Mouse (Mus musculus): ENCODE results near the gene Fbxo46.
"Not testable (repeated sequence)": the region's sequence is repeated elsewhere in the genome, so short reads cannot be mapped to it uniquely, and the experiment has no call there.

Gene Fbxo46

GRCm38 (mm10) chr7:19119631-19120429 lies at the start of gene Fbxo46:
Gene Fbxo46 (plus strand): TSS chr7:19119859.
- peak; percentile 91 to 92 for DNase-seq (ENCODE audit: low spot score in 2 of 2)

- DNase-seq (ENCODE audit: low spot score in 2 of 2): not testable (repeated sequence)
These were observed 48.6 kb upstream of the Fbxo46 start for GRCm38 (mm10) chr7:19071024-19071423.

- DNase-seq (ENCODE audit: low spot score in 2 of 2): peak in 1 of 2 experiments; percentile 3
These were observed 46.2 kb upstream of the Fbxo46 start for GRCm38 (mm10) chr7:19073504-19073903.

GRCm38 (mm10) chr7:19074494-19074893 lies 45.2 kb upstream of the Fbxo46 start:
- peak in 1 of 2 experiments; percentile 2 for DNase-seq (ENCODE audit: low spot score in 2 of 2)

GRCm38 (mm10) chr7:19075231-19075630 lies 44.4 kb upstream of the Fbxo46 start:
- no peak for DNase-seq (ENCODE audit: low spot score in 2 of 2)

GRCm38 (mm10) chr7:19075723-19076585 lies 43.7 kb upstream of the Fbxo46 start, which contains the start of gene Dmwd:
Gene Dmwd (plus strand): TSS chr7:19076227.
- peak; percentile 97 to 98 for DNase-seq (ENCODE audit: low spot score in 2 of 2)

- no peak for DNase-seq (ENCODE audit: low spot score in 2 of 2)
These were observed 43.1 kb upstream of the Fbxo46 start for GRCm38 (mm10) chr7:19076586-19076991.

GRCm38 (mm10) chr7:19077761-19078160 lies 41.9 kb upstream of the Fbxo46 start:
- no peak for DNase-seq (ENCODE audit: low spot score in 2 of 2)

GRCm38 (mm10) chr7:19078732-19079131 lies 40.9 kb upstream of the Fbxo46 start:
- no peak for DNase-seq (ENCODE audit: low spot score in 2 of 2)

- DNase-seq (ENCODE audit: low spot score in 2 of 2): no peak
These were observed 39.2 kb upstream of the Fbxo46 start for GRCm38 (mm10) chr7:19080451-19080950.

- DNase-seq (ENCODE audit: low spot score in 2 of 2): no peak
These were observed 37.5 kb upstream of the Fbxo46 start for GRCm38 (mm10) chr7:19082171-19082570.

GRCm38 (mm10) chr7:19083096-19083495 lies 36.6 kb upstream of the Fbxo46 start:
- DNase-seq (ENCODE audit: low spot score in 2 of 2): no peak

GRCm38 (mm10) chr7:19083701-19084100 lies 36.0 kb upstream of the Fbxo46 start, which contains the start of gene Dmpk:
Gene Dmpk (plus strand): TSS chr7:19083849.
- no peak for DNase-seq (ENCODE audit: low spot score in 2 of 2)

GRCm38 (mm10) chr7:19084277-19084771 lies 35.3 kb upstream of the Fbxo46 start:
- no peak for DNase-seq (ENCODE audit: low spot score in 2 of 2)

GRCm38 (mm10) chr7:19084921-19085473 lies 34.7 kb upstream of the Fbxo46 start:
- DNase-seq (ENCODE audit: low spot score in 2 of 2): no peak

- no peak for DNase-seq (ENCODE audit: low spot score in 2 of 2)
These were observed 34.2 kb upstream of the Fbxo46 start for GRCm38 (mm10) chr7:19085495-19085894.

GRCm38 (mm10) chr7:19086042-19086441 lies 33.6 kb upstream of the Fbxo46 start:
- no peak for DNase-seq (ENCODE audit: low spot score in 2 of 2)

GRCm38 (mm10) chr7:19086760-19087159 lies 32.9 kb upstream of the Fbxo46 start:
- no peak for DNase-seq (ENCODE audit: low spot score in 2 of 2)

- DNase-seq (ENCODE audit: low spot score in 2 of 2): peak in 1 of 2 experiments; percentile 49
These were observed 30.8 kb upstream of the Fbxo46 start for GRCm38 (mm10) chr7:19088813-19089212.

- no peak for DNase-seq (ENCODE audit: low spot score in 2 of 2)
These were observed 27.7 kb upstream of the Fbxo46 start for GRCm38 (mm10) chr7:19091913-19092312.

- DNase-seq (ENCODE audit: low spot score in 2 of 2): peak in 1 of 2 experiments; percentile 58
These were observed 27.1 kb upstream of the Fbxo46 start for GRCm38 (mm10) chr7:19092381-19093173.

Measured in frontal cortex, postnatal 10 days (tissue).